ENCODE assay signal across 9 mouse cellular contexts in genomic region chr11:61043055-61043992, GRCm38 (mm10). TPM values are rescaled to one million over a fixed set of nuclear protein-coding genes. Genes with fewer than 3 reads are reported as not detected.
DNase-seq lines count a peak whose midpoint lies in the region; TF ChIP-seq lines count a peak whose summit lies in the region.
"Had no signal": no experiment of that assay in that cellular context is flagged by ENCODE, and none has a peak within 500 bp of the region (broad histone marks: within the 10 kb centered on the region; RNA-seq: fewer than 3 reads in every experiment).

No protein-coding gene starts in this region.

- DNase-seq in kidney, adult 2 months = no peak
- no peak for DNase-seq in kidney, adult 11 months
- DNase-seq in ES-E14 (ENCODE audit: low read depth, low spot score) = peak; percentile 25
- peak; percentile 51 for DNase-seq in embryo, embryonic 11 days
- DNase-seq in kidney, postnatal 4 days = peak; percentile 54 to 66
- DNase-seq in thymus, postnatal 14 days = peak; percentile 31
- no peak for DNase-seq in urinary bladder, postnatal 14 days (ENCODE audit: low spot score)
- DNase-seq in layer of hippocampus, postnatal 36 days = no peak

- H3K4me1 ChIP-seq in kidney, adult 2 months (ENCODE audit: control insufficient read depth, insufficient read depth, low read length) = peaks cover 17% of the 10 kb centered on the region
- H3K4me1 ChIP-seq in ES-E14 (ENCODE audit: control insufficient read depth in 2 of 2, insufficient read depth in 2 of 2, low read length in 2 of 2, poor library complexity in 1 of 2) = no peaks in the 10 kb centered on the region

- H3K36me3 ChIP-seq in kidney, adult 2 months (ENCODE audit: control insufficient read depth, insufficient read depth, low read length) = no peaks in the 10 kb centered on the region
- no peaks in the 10 kb centered on the region for H3K36me3 ChIP-seq in ES-E14 (ENCODE audit: control insufficient read depth, insufficient read depth, low read length, poor library complexity, severe bottlenecking)
- H3K36me3 ChIP-seq: limb, embryonic 12.5 days had no signal

- in situ Hi-C loops in ES-E14 (cut with MboI; ENCODE audit: low sequenced_read_pairs in 2 of 2, unreplicated experiment in 2 of 2) = no loop called here

- no peak for TF ChIP-seq POLR2A in kidney, adult 2 months (IDR thresholded peaks at IDR 0.05; ENCODE audit: low read depth, low read length)

- 77% methylated on average over 12 of the region's 12 CpGs for WGBS in kidney, adult 2 months

- no peak overlapping the region for H3K27ac ChIP-seq in kidney, adult 2 months (ENCODE audit: insufficient read depth, low read depth, low read length)
- no peak overlapping the region for H3K27ac ChIP-seq in ES-E14 (ENCODE audit: insufficient read depth, low read depth, low read length, poor library complexity, severe bottlenecking)
- H3K27ac ChIP-seq: limb, embryonic 12.5 days had no signal

- H3K27me3 ChIP-seq in kidney, adult 2 months (replicated peaks; ENCODE audit: control insufficient read depth, insufficient read depth, low read length) = no peaks in the 10 kb centered on the region

- TF ChIP-seq CTCF in kidney, adult 2 months (conservative IDR thresholded peaks at IDR 0.05; ENCODE audit: insufficient read depth, insufficient read length, low read depth, low read length) = peak; percentile 38

- no peak overlapping the region for H3K4me3 ChIP-seq in kidney, adult 2 months (ENCODE audit: insufficient read depth, low read depth, low read length)
- no peak overlapping the region for H3K4me3 ChIP-seq in ES-E14 (ENCODE audit: insufficient read depth in 1 of 2, low read depth in 1 of 2, low read length in 2 of 2, poor library complexity in 1 of 2, severe bottlenecking in 1 of 2)
- H3K4me3 ChIP-seq: limb, embryonic 12.5 days had no signal

- H3K9me3 ChIP-seq in ES-E14 (ENCODE audit: control insufficient read depth, insufficient read depth, low read depth, low read length) = no peaks in the 10 kb centered on the region
- H3K9me3 ChIP-seq: limb, embryonic 12.5 days had no signal

- no peak overlapping the region for H3K9ac ChIP-seq in ES-E14 (ENCODE audit: insufficient read depth, low read depth, low read length, poor library complexity, severe bottlenecking)
- H3K9ac ChIP-seq: limb, embryonic 12.5 days had no signal

TF ChIP-seq in ES-E14, 5 proteins besides CTCF, POLR2A, EP300 and RAD21:
- TF ChIP-seq ZC3H11A (IDR thresholded peaks at IDR 0.05; ENCODE audit: borderline replicate concordance, low read depth, low read length) = peak; percentile 43; the same call in 1 of the 2 replicates
- TF ChIP-seq HCFC1 (IDR thresholded peaks at IDR 0.05; ENCODE audit: borderline replicate concordance, insufficient read depth, low read length) = no peak

RNA-seq across cellular contexts. Expression of gene Kcnj12, which starts 21.0 kb away (rescaled TPM):
- 4.6 and 5.7 TPM in 2 replicates for polyA plus RNA-seq in kidney, adult 2 months (2012; rRNA removed)
- total RNA-seq in ES-E14 (2012; rRNA removed) = 4.0 and 5.9 TPM in 2 replicates
- 1 to 10 TPM; 6.0 to 6.9 TPM for total RNA-seq in layer of hippocampus, postnatal 36 days (2021)

Comparison
In these comparisons a context has a peak if more than half of its experiments do, and no peak if none do; other contexts are left out.
1. DNase-seq: peak in ES-E14 (single experiment), embryo, embryonic 11 days (single experiment), kidney, postnatal 4 days (2 of 2) and thymus, postnatal 14 days (single experiment); none in kidney, adult 2 months (single experiment), kidney, adult 11 months (single experiment), urinary bladder, postnatal 14 days (single experiment) and layer of hippocampus, postnatal 36 days (0 of 2).